Mouse (Mus musculus): ENCODE results near the gene Sipa1l3.

Gene Sipa1l3

GRCm38 (mm10) chr7:29480183-29480582, 38.3 kb downstream of the Sipa1l3 start:
- no peak for DNase-seq (ENCODE audit: low spot score in 2 of 2)

DNA sequence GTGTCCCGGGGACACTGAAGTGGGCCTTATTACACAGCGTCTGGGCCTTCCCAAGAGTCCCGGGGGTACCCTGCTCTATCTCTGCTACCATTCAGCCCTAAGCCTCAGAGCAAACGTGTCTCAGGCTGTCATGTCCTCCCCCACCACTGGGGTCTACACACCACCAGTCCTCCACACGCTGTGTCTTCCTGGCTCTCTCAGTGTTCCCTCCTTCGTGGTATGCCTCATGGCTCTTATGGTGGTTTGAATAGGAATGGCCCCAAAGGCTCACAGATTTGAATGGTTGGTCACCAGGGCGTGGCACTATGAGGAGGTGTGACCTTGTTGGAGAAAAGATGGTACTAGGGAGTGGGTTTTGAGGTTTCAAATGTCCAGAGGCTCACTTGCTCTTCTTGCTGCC, 43.4 kb downstream of the Sipa1l3 start:
- DNase-seq (ENCODE audit: low spot score in 2 of 2) = no peak

DNA sequence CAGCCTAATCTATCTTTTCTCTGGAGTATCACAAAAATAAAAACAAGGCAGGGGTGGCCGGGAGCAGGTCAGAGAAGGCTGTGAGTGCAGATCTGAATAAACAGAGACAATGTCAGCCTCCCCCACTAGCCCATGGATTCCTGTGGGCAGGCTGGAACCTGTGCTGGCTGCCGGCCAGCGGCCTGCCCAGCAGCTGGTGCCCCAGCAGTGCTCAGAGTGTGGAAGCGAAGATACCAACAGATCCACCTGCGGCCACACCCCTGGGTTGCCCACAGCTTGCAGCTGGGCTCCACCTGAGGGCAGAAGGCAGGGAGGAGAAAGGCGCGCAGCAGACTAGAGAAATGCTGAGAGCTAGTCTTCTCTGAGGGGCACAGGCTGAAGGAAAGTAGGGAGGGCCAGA, 47.1 kb downstream of the Sipa1l3 start:
- no peak for DNase-seq (ENCODE audit: low spot score in 2 of 2)

GRCm38 (mm10) chr7:29469602-29470344, 48.7 kb downstream of the Sipa1l3 start:
- DNase-seq (ENCODE audit: low spot score in 2 of 2) = no peak

GRCm38 (mm10) chr7:29468593-29468992, 49.8 kb downstream of the Sipa1l3 start:
- DNase-seq (ENCODE audit: low spot score in 2 of 2) = no peak

DNA sequence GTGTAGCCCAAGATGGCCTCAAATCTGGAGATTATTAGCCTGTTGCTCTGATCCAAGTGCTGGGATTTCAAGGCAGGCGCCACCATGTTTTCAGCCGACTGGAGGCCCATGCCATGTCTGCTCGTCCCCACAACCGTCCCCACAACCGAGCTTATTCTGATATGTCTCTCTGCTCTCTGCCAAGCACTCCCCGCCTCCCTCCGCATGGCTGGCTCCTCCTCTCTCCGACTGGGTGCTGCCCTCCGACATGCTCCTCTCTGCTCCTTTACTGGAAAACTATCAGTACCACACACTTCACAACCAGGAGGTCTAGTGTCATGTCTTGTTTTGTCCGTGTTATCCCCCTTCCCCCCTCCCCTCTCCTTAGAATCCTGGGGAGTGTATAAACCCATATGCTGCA, 51.9 kb downstream of the Sipa1l3 start:
- DNase-seq (ENCODE audit: low spot score in 2 of 2) = no peak

DNA sequence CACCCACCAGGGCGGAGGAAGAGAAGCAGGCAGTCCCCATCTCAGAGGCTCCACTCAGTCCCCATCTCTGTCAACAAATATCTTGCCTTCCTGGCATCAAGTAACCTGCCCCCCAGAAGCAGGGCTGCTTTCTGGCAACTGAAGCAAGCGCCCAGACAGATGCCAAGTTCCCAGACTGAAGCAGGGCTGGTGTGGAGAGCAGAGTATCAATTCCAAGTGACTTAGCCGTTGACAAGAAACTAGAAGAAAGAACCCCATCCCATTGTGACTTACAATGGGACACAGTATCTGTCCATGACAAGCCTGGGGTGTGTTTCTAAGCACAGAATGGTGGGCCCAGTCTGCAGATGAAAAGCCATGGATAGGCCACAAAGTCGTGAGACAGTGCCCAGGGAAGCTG, 52.7 kb downstream of the Sipa1l3 start:
- no peak for DNase-seq (ENCODE audit: low spot score in 2 of 2)

DNA sequence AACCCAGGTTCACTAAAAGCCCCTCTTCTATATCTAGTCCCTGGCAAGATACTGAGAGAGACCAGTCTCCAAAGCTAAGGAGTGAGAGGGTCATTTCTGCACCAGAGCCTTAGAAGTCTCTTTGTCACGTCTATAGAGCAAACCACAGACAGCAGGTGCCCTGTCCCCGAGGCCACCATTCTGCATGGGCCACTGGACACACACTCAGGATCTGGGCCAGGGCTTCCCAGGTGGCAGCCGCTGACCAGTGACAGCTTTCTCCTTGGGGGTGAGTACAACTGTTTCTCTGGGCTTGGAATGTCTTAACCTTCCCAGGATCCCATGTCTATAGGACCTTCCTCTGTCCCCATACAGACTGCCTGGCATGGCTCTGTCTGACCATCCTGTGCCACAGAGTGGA, 55.6 kb downstream of the Sipa1l3 start:
- DNase-seq (ENCODE audit: low spot score in 2 of 2) = no peak

- no peak for DNase-seq (ENCODE audit: low spot score in 2 of 2)
Observed at GRCm38 (mm10) chr7:29462178-29462577, 56.3 kb downstream of the Sipa1l3 start.

GRCm38 (mm10) chr7:29461557-29461956, 56.9 kb downstream of the Sipa1l3 start:
- DNase-seq (ENCODE audit: low spot score in 2 of 2) = no peak

DNA sequence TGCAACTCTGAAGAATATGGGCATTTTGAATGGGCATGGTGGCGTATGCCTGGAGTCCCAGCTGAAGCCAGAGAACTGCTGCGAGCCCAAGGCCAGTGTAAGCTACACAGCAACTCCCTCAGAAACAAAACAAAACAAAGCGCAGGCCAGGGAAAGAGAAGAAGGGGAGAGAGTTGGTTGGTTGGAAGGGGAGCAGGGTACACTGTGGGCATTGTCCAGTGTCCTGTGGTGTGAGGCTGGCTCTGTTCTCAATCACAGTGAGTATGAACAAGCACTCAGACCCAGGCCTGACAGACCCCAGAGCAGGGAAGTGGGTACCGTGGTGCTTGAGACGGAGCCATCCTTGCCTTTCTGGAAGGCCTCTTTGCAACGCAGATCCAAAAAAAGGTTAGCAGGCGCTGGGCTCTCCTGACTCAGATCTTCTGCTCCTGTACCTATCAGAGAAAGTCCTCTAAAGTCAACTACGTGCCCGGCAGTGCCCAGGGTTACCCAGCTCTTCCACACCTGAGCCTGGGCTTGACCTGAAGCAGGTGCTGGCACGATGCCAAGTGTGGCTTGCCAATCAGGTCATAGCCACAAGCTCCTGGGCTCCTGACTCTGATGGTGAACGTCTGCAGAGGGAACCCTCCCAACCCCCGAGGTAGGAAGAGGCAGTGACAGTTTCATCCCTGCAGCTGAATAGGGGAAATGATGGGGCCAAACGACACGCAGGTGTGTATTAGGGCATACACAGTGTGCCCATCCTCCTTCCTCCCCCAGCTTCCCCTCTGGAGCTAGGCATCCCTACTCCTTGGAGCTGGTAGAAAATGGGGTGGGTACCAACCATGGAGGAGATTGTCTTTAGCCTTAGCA, 59.3 kb downstream of the Sipa1l3 start:
- no peak for DNase-seq (ENCODE audit: low spot score in 2 of 2)

GRCm38 (mm10) chr7:29457772-29458171, 60.7 kb downstream of the Sipa1l3 start:
- DNase-seq (ENCODE audit: low spot score in 2 of 2) = no peak

- DNase-seq (ENCODE audit: low spot score in 2 of 2) = no peak
Observed at GRCm38 (mm10) chr7:29456716-29457115, 61.7 kb downstream of the Sipa1l3 start.

DNA sequence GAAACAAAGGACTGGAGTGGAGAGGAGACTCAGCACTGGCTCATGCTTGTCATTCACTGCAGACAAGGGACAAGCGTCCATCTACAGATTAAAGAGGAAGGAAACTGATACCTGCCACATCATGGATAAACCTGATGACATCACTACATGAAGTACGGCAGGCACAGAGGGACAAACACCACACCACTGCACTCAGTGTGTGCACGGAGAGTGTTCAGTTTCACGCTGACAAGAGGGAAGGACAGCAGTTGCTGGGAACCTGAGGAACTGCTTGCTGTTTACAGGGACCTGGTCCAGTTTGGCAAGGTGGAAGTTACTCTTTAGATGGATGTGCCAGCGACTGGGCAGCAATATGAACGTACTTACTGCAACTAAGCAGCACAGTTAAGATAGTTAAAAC, 62.9 kb downstream of the Sipa1l3 start:
- no peak for DNase-seq (ENCODE audit: low spot score in 2 of 2)

GRCm38 (mm10) chr7:29454965-29455364, 63.5 kb downstream of the Sipa1l3 start:
- no peak for DNase-seq (ENCODE audit: low spot score in 2 of 2)

DNA sequence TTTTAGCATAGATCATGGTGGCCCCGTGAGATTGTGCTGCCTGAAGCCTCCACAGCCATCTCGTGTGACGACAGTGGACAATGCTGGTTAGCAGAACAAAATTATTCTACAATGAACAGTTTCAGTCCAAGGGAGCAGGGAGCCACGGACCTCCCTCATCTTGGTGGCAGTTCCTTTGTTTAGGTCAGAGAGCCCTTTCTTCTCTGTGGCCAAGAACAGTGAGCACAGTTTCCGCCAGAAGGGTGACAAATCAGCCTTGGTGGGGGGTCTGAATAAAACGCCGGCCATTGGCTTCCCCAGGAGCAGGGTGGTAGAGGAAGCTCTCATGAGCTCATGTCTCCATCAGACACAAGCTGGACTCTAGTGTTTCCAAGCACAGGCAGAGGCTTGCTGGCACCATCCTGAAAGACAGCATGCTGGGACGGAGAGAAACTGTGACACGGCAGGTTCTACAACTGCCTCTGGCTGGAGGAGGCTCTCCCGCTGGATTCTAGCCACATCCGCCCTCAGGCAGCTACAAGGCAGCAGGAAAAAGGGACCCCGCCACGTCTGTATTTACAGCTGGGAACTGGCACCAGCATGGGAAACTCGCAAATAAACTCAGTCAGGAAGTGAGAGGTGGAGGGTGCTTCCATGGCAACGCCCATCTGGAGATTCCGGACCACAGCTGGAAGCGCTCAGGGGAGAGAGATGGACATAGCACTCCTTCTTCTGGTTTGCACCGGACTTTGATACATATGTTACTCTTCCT, 65.3 kb downstream of the Sipa1l3 start:
- DNase-seq (ENCODE audit: low spot score in 2 of 2) = no peak

DNA sequence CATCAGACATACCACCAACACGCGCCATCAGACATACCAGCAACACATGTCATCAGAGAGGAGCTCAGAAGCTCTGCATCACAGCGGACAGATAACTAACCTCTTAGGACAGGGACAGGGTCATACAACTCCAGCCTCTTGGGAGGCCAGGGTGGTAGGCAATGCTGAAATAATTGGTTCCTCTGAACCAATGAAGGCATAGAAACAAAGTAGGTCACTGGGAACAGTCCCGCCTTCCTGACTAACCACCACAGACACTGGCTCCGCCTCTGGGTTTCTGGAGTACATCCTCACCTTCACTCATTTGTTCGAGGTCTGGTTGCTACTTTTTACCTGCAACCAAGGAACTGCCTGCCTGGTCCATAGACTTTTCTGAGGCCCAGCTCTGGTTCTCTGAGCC, 66.1 kb downstream of the Sipa1l3 start:
- no peak for DNase-seq (ENCODE audit: low spot score in 2 of 2)

DNA sequence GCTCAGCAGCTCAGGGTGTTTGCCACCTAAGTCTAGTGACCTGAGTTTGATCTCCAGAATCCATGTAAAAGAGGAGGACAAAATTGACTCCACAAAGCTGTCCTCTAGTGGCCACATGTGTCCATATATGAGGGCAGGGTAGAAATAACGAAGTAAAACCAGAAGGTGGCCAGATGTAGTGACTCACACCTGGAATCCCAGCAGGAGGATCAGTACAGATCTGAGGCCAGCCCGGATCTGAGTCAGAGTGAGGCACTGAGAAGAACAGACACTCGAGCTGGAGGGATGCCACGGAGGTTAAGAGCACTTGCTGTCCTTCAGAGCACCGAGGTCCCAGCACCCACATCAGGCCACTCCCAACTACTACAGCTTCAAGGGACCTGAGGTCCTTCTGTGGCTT, 68.3 kb downstream of the Sipa1l3 start:
- DNase-seq (ENCODE audit: low spot score in 2 of 2) = no peak

GRCm38 (mm10) chr7:29448830-29449229, 69.6 kb downstream of the Sipa1l3 start:
- no peak for DNase-seq (ENCODE audit: low spot score in 2 of 2)

DNA sequence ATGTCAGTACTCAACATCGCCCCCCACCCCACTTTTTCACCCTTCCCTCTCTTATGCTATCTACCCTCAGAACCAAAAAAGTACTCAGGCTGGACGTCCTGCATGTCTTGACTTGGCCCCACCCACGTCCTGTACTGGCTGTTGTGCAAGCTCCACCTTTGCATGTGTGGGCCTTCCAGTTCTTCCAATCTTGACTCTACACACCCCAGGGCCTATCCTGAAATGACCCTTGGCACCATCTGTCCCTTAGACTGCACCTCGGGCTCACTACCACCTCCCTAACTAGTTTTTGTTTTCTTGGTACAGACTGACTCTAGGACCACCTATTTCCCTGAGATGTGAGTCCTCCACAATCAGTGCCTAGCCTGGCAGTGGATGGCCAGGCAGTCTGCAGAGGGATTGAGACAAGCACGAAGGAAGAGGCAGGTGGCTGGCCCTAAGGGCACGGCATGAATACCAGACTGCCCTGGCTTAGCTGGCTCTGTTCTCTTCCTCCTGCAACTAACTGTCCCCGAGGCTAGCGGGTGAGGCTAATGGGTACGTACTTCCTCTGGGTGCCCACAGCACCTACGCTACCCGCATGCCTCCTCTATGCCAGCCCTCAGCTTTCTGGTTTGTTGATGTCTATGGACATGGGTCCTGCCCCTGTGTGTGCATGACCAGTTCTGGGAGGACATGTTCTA, 71.2 kb downstream of the Sipa1l3 start:
- DNase-seq (ENCODE audit: low spot score in 2 of 2) = no peak

GRCm38 (mm10) chr7:29446156-29446555, 72.3 kb downstream of the Sipa1l3 start:
- DNase-seq (ENCODE audit: low spot score in 2 of 2) = no peak

- no peak for DNase-seq (ENCODE audit: low spot score in 2 of 2)
Observed at GRCm38 (mm10) chr7:29444527-29444926, 73.9 kb downstream of the Sipa1l3 start.
